Comparison of ENCODE assay signal across 9 mouse cellular contexts in genomic region chr1:36996561-36997213, GRCm38 (mm10). TPM values are rescaled to one million over a fixed set of nuclear protein-coding genes. Genes with fewer than 3 reads are reported as not detected.
A peak's percentile ranks its signal among the peaks of the same experiment; 100 is the strongest.
DNase-seq lines count a peak whose midpoint lies in the region; ATAC-seq lines count a peak whose summit lies in the region.
"Had no signal": no experiment of that assay in that cellular context is flagged by ENCODE, and none has a peak within 500 bp of the region (broad histone marks: within the 10 kb centered on the region; RNA-seq: fewer than 3 reads in every experiment).

No protein-coding gene starts in this region.

- H3K4me3 ChIP-seq in forebrain, embryonic 10.5 days = no peak overlapping the region
- H3K4me3 ChIP-seq in forebrain, embryonic 16.5 days (replicated peaks; ENCODE audit: low read length) = no peak overlapping the region
- H3K4me3 ChIP-seq in kidney, embryonic 16.5 days (ENCODE audit: low read length) = no peak overlapping the region
- H3K4me3 ChIP-seq: embryonic facial prominence, embryonic 13.5 days had no signal

- H3K27ac ChIP-seq in forebrain, embryonic 10.5 days = peak overlapping the region; percentile 25; the same call in 1 of the 2 replicates
- no peak overlapping the region for H3K27ac ChIP-seq in forebrain, embryonic 16.5 days (ENCODE audit: low read length)
- peak overlapping the region; percentile 85 for H3K27ac ChIP-seq in kidney, embryonic 16.5 days (ENCODE audit: low read length)
- H3K27ac ChIP-seq: embryonic facial prominence, embryonic 13.5 days had no signal

- H3K4me1 ChIP-seq in forebrain, embryonic 10.5 days = peaks cover 14% of the 10 kb centered on the region
- peaks cover 3% of the 10 kb centered on the region; the same call in 1 of the 2 replicates for H3K4me1 ChIP-seq in forebrain, embryonic 16.5 days (replicated peaks; ENCODE audit: control insufficient read depth, insufficient read depth, low read length)
- H3K4me1 ChIP-seq in kidney, embryonic 16.5 days (ENCODE audit: insufficient read depth, low read length) = peaks cover 15% of the 10 kb centered on the region

- no peak overlapping the region for H3K9ac ChIP-seq in forebrain, embryonic 16.5 days (replicated peaks; ENCODE audit: low read depth, low read length)
- no peak overlapping the region for H3K9ac ChIP-seq in kidney, embryonic 16.5 days (replicated peaks; ENCODE audit: low read length)
- H3K9ac ChIP-seq: embryonic facial prominence, embryonic 13.5 days had no signal

- no peak for DNase-seq in forebrain, embryonic 10.5 days (ENCODE audit: extremely low spot score, low spot score)
- DNase-seq in adipocyte (ENCODE audit: low spot score) = peak; percentile 94
- peak; percentile 86 for DNase-seq in gastrocnemius, postnatal 25 days
- peak; percentile 20 for DNase-seq in testis, postnatal 14 days (ENCODE audit: low spot score)
- no peak for DNase-seq in urinary bladder, postnatal 25 days (ENCODE audit: low spot score)

- no peaks in the 10 kb centered on the region for H3K9me3 ChIP-seq in forebrain, embryonic 10.5 days
- no peaks in the 10 kb centered on the region for H3K9me3 ChIP-seq in forebrain, embryonic 16.5 days (ENCODE audit: control insufficient read depth, low read length)
- no peaks in the 10 kb centered on the region for H3K9me3 ChIP-seq in kidney, embryonic 16.5 days (ENCODE audit: low read length)
- H3K9me3 ChIP-seq: embryonic facial prominence, embryonic 13.5 days had no signal

- WGBS in forebrain, embryonic 10.5 days = 68% methylated on average over 6 of the region's 6 CpGs
- 65% methylated on average over 6 of the region's 6 CpGs for WGBS in forebrain, embryonic 16.5 days
- WGBS in kidney, embryonic 16.5 days = 31% methylated on average over 6 of the region's 6 CpGs

- H3K27me3 ChIP-seq in forebrain, embryonic 10.5 days (ENCODE audit: poor library complexity, severe bottlenecking) = no peaks in the 10 kb centered on the region
- H3K27me3 ChIP-seq in forebrain, embryonic 16.5 days (replicated peaks; ENCODE audit: control insufficient read depth, insufficient read depth, low read length) = no peaks in the 10 kb centered on the region
- H3K27me3 ChIP-seq in kidney, embryonic 16.5 days (ENCODE audit: insufficient read depth, low read length) = no peaks in the 10 kb centered on the region
- H3K27me3 ChIP-seq: embryonic facial prominence, embryonic 13.5 days had no signal

- no peaks in the 10 kb centered on the region for H3K36me3 ChIP-seq in forebrain, embryonic 10.5 days (replicated peaks)
- H3K36me3 ChIP-seq in forebrain, embryonic 16.5 days (ENCODE audit: control insufficient read depth, insufficient read depth) = no peaks in the 10 kb centered on the region
- no peaks in the 10 kb centered on the region for H3K36me3 ChIP-seq in kidney, embryonic 16.5 days (ENCODE audit: insufficient read depth, low read length)
- H3K36me3 ChIP-seq: embryonic facial prominence, embryonic 13.5 days had no signal

- no peak overlapping the region for H3K4me2 ChIP-seq in forebrain, embryonic 16.5 days (ENCODE audit: low read length)
- no peak overlapping the region for H3K4me2 ChIP-seq in kidney, embryonic 16.5 days (replicated peaks; ENCODE audit: low read depth, low read length)
- H3K4me2 ChIP-seq: embryonic facial prominence, embryonic 13.5 days had no signal

- ATAC-seq in forebrain, embryonic 16.5 days = no peak
- peak; percentile 70 for ATAC-seq in kidney, embryonic 16.5 days (ENCODE audit: low FRiP score, low TSS enrichment)
- ATAC-seq in megakaryocyte, adult 5-6 weeks (ENCODE audit: poor library complexity, severe bottlenecking) = no peak

RNA-seq across cellular contexts. Expression of gene Vwa3b, which starts 29.7 kb away (rescaled TPM):
- 0.16 TPM in 1 of 2 replicates, not detected in the other for polyA plus RNA-seq in forebrain, embryonic 10.5 days (2016; fragmentation: Nextera tagmentation; extraction: Ambion mirVana)
- 0.89 and 1.9 TPM in 2 replicates for polyA plus RNA-seq in forebrain, embryonic 16.5 days (2015; fragmentation: Nextera tagmentation; extraction: Ambion mirVana)
- 10 to 100 TPM; 34.6 to 57.2 TPM for total RNA-seq in gastrocnemius, postnatal 25 days (2021)
- polyA plus RNA-seq in kidney, embryonic 16.5 days (2015; fragmentation: Nextera tagmentation; extraction: Ambion mirVana) = 0.25 TPM in 1 of 2 replicates, not detected in the other
- 0.11 TPM in 1 of 2 replicates, not detected in the other for total RNA-seq in megakaryocyte, adult 5-6 weeks (2015)
- 0.15 TPM in 1 of 2 replicates, not detected in the other for total RNA-seq in megakaryocyte, adult 5-6 weeks (2017)

RNA-seq across cellular contexts. Expression of gene Tmem131, which starts 53.2 kb away (rescaled TPM):
- 12.2 and 13.0 TPM in 2 replicates for polyA plus RNA-seq in forebrain, embryonic 10.5 days (2016; fragmentation: Nextera tagmentation; extraction: Ambion mirVana)
- polyA plus RNA-seq in forebrain, embryonic 16.5 days (2015; fragmentation: Nextera tagmentation; extraction: Ambion mirVana) = 14.2 and 14.4 TPM in 2 replicates
- 10 to 100 TPM; 22.1 to 25.3 TPM for total RNA-seq in gastrocnemius, postnatal 25 days (2021)
- 9.6 and 11.5 TPM in 2 replicates for polyA plus RNA-seq in kidney, embryonic 16.5 days (2015; fragmentation: Nextera tagmentation; extraction: Ambion mirVana)
- total RNA-seq in megakaryocyte, adult 5-6 weeks (2015) = 65.6 and 68.7 TPM in 2 replicates
- total RNA-seq in megakaryocyte, adult 5-6 weeks (2017) = 20.3 and 32.8 TPM in 2 replicates

Comparison
In these comparisons a context has a peak if more than half of its experiments do, and no peak if none do; other contexts are left out.
1. DNase-seq: peak in adipocyte (single experiment), gastrocnemius, postnatal 25 days (single experiment) and testis, postnatal 14 days (single experiment); none in forebrain, embryonic 10.5 days (single experiment) and urinary bladder, postnatal 25 days (single experiment).